Mouse (Mus musculus): ENCODE results near the gene Pls1. TPM values are rescaled to one million over a fixed set of nuclear protein-coding genes. Genes with fewer than 3 reads are reported as not detected.

Pls1 gene
- 4.6 and 6.1 TPM in 2 replicates for polyA plus RNA-seq (2015; fragmentation: Nextera tagmentation; extraction: Ambion mirVana)

GRCm38 (mm10) chr9:95844825-95845460 lies at the start of gene Pls1:
Gene Pls1, minus strand, starts transcription at chr9:95845311.
- Histone ChIP-seq H3K9ac (peak within 1 kb of the TSS; percentile 16; the same call in 1 of the 2 replicates), H3K4me3 (replicated peaks) (peak within 1 kb of the TSS; percentile 65), H3K4me1 (peaks cover 6% of the 10 kb centered on the region; the same call in 1 of the 2 replicates), H3K36me3 (no peaks in the 10 kb centered on the region), H3K27me3 (peaks cover 11% of the 10 kb centered on the region), H3K4me2 (replicated peaks) (peak within 1 kb of the TSS; percentile 89), H3K27ac (replicated peaks) (no peak within 1 kb of the TSS), H3K9me3 (replicated peaks) (no peaks in the 10 kb centered on the region)
- WGBS: under 1% methylated on average over 46 of the region's 46 CpGs
- ATAC-seq (ENCODE audit: insufficient number of reproducible peaks, low FRiP score, low TSS enrichment, low read depth): peak; percentile 89

DNA sequence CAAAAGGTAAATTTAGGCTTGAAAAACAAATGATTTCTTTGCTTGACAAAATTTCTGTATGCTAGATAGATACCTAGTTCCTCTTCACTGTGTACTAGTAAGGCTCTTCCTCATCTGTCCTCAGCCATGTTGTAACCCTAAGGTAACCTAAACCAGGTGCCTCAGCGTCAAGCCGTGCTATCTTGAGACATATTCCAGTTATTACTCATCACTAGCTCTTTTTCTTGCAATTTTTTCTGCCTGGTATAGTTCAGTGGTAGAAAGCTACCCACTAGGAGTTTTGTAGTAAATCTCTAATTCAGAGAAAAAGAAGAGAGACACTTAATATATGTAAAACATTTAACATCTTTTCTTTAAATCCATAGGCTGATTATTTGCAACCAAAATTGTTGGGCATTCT lies 37.6 kb upstream of the Pls1 start:
- Histone ChIP-seq H3K27me3 (no peaks in the 10 kb centered on the region), H3K9me3 (replicated peaks) (no peaks in the 10 kb centered on the region), H3K4me3 (replicated peaks) (no peak overlapping the region), H3K4me1 (no peaks in the 10 kb centered on the region), H3K4me2 (replicated peaks) (no peak overlapping the region), H3K27ac (replicated peaks) (no peak overlapping the region), H3K9ac (no peak overlapping the region), H3K36me3 (peaks cover 23% of the 10 kb centered on the region)
- ATAC-seq (ENCODE audit: insufficient number of reproducible peaks, low FRiP score, low TSS enrichment, low read depth): no peak
- WGBS: 84% methylated on average over 2 of the region's 2 CpGs

DNA sequence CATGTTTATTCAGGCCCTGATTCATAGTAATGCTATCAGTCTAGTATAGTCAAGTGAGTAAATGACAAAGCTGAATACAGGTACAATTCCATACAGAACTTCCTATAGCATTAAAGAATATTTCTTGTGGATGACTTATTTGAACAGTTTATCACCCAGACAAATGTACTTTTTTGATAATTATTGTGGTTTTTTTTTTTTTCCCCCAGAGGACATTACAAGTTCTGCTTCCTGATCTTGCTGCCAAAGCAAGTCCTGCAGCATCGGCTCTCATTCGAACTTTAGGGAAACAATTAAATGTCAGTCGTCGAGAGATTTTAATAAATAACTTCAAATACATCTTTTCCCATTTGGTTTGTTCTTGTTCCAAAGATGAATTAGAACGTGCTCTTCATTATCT lies 33.1 kb upstream of the Pls1 start:
- Histone ChIP-seq H3K9ac (no peak overlapping the region), H3K27me3 (no peaks in the 10 kb centered on the region), H3K9me3 (replicated peaks) (no peaks in the 10 kb centered on the region), H3K4me1 (no peaks in the 10 kb centered on the region), H3K36me3 (peaks cover 17% of the 10 kb centered on the region), H3K4me2 (replicated peaks) (no peak overlapping the region), H3K27ac (replicated peaks) (no peak overlapping the region), H3K4me3 (replicated peaks) (no peak overlapping the region)
- ATAC-seq (ENCODE audit: insufficient number of reproducible peaks, low FRiP score, low TSS enrichment, low read depth): no peak
- WGBS: 89% methylated on average over 5 of the region's 5 CpGs

DNA sequence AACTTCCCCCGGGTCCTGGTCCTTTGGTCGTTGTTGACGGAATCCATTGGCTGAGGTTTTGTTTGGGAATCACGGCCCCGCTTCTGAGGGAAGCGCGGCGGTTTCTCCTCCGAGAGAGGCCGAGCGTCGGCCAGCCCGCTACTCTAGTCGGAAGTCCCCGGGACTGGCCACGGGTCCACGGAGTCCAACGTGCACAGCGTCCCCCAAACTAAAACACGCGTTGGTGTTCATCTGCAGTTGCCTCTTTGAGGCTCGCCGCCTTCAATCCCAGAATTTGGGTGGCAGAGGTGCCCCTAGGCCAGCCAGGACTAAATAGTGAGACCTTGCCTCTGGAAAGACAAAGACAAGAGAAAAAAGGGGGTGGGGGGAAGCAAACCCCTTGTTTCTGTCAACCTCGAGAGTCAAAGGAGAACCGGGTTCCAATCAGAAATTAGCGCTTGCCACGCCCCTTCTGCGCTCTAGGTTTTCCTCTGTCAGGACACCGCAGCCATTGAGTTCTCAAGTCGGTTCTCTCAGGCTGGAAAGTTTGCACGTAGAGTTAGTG lies 13.0 kb upstream of the Pls1 start:
- ATAC-seq (ENCODE audit: insufficient number of reproducible peaks, low FRiP score, low TSS enrichment, low read depth): no peak
- peak overlapping the region; percentile 90 for H3K4me2 ChIP-seq (replicated peaks)
- peaks cover 8% of the 10 kb centered on the region; the same call in 1 of the 2 replicates for H3K4me1 ChIP-seq
- H3K27me3 ChIP-seq: no peaks in the 10 kb centered on the region
- peak overlapping the region; percentile 99 for H3K4me3 ChIP-seq (replicated peaks)
- under 1% methylated on average over 31 of the region's 31 CpGs for WGBS
- H3K36me3 ChIP-seq: no peaks in the 10 kb centered on the region; the same call in 1 of the 2 replicates
- H3K9me3 ChIP-seq (replicated peaks): no peaks in the 10 kb centered on the region
- peak overlapping the region; percentile 35 for H3K27ac ChIP-seq (replicated peaks)
- H3K9ac ChIP-seq: peak overlapping the region; percentile 72

- Histone ChIP-seq H3K27me3 (no peaks in the 10 kb centered on the region), H3K9me3 (replicated peaks) (no peaks in the 10 kb centered on the region), H3K4me3 (replicated peaks) (peak within 1 kb of the TSS; percentile 99), H3K4me1 (peaks cover 8% of the 10 kb centered on the region; the same call in 1 of the 2 replicates), H3K9ac (peak within 1 kb of the TSS; percentile 72), H3K4me2 (replicated peaks) (peak within 1 kb of the TSS; percentile 90), H3K27ac (replicated peaks) (peak within 1 kb of the TSS; percentile 35), H3K36me3 (no peaks in the 10 kb centered on the region)
- under 1% methylated on average over 69 of the region's 69 CpGs for WGBS
- ATAC-seq (ENCODE audit: insufficient number of reproducible peaks, low FRiP score, low TSS enrichment, low read depth): peak; percentile 89
Measured at GRCm38 (mm10) chr9:95857414-95858026, 12.4 kb upstream of the Pls1 start, which contains the start of gene Atr. Gene Atr, plus strand, starts transcription at chr9:95857597.

DNA sequence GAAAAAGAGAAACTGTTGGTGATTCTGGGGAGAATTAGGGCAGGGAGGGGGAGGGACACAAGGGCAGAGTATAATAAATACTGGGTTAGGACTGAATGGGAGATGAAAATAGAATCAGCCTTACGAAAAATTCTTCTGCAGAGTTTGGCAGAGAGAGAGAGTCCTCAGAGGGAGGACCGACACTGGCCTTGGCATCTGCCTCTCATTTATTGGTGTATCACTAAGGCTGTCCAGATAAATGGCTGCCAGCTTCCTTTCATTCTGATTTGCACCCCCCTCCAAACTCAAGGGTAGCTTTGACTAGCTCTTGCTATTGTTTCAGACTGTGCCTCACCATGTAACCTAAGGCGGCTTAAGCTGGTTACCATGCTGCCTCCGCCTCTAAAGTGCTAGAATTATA lies 10.9 kb upstream of the Pls1 start:
- no peaks in the 10 kb centered on the region for H3K9me3 ChIP-seq (replicated peaks)
- H3K27ac ChIP-seq (replicated peaks): no peak overlapping the region
- H3K4me2 ChIP-seq (replicated peaks): no peak overlapping the region
- no peak overlapping the region for H3K9ac ChIP-seq
- H3K4me3 ChIP-seq (replicated peaks): no peak overlapping the region
- H3K27me3 ChIP-seq: no peaks in the 10 kb centered on the region
- peaks cover 8% of the 10 kb centered on the region; the same call in 1 of the 2 replicates for H3K4me1 ChIP-seq
- ATAC-seq (ENCODE audit: insufficient number of reproducible peaks, low FRiP score, low TSS enrichment, low read depth): no peak
- WGBS: 90% methylated on average over 4 of the region's 4 CpGs
- no peaks in the 10 kb centered on the region for H3K36me3 ChIP-seq

- no peak for ATAC-seq (ENCODE audit: insufficient number of reproducible peaks, low FRiP score, low TSS enrichment, low read depth)
- 77% methylated on average over 2 of the region's 2 CpGs for WGBS
- no peaks in the 10 kb centered on the region for H3K36me3 ChIP-seq
Measured at GRCm38 (mm10) chr9:95854891-95855290, 9.8 kb upstream of the Pls1 start.

GRCm38 (mm10) chr9:95852896-95853295 lies 7.8 kb upstream of the Pls1 start:
- ATAC-seq (ENCODE audit: insufficient number of reproducible peaks, low FRiP score, low TSS enrichment, low read depth): no peak
- H3K9me3 ChIP-seq (replicated peaks): no peaks in the 10 kb centered on the region
- no peaks in the 10 kb centered on the region for H3K27me3 ChIP-seq

More at GRCm38 (mm10) chr9:95854891-95855290, 9.8 kb upstream of the Pls1 start:
- no peak overlapping the region for H3K27ac ChIP-seq (replicated peaks)
- H3K9ac ChIP-seq: no peak overlapping the region
- no peaks in the 10 kb centered on the region for H3K9me3 ChIP-seq (replicated peaks)
- H3K4me3 ChIP-seq (replicated peaks): no peak overlapping the region
- peaks cover 8% of the 10 kb centered on the region; the same call in 1 of the 2 replicates for H3K4me1 ChIP-seq
- H3K27me3 ChIP-seq: no peaks in the 10 kb centered on the region
- H3K4me2 ChIP-seq (replicated peaks): no peak overlapping the region

GRCm38 (mm10) chr9:95851671-95852070 lies 6.6 kb upstream of the Pls1 start:
- H3K9me3 ChIP-seq (replicated peaks): no peaks in the 10 kb centered on the region
- ATAC-seq (ENCODE audit: insufficient number of reproducible peaks, low FRiP score, low TSS enrichment, low read depth): no peak
- H3K9ac ChIP-seq: no peak overlapping the region

More at GRCm38 (mm10) chr9:95852896-95853295, 7.8 kb upstream of the Pls1 start:
- H3K9ac ChIP-seq: no peak overlapping the region
- no peak overlapping the region for H3K4me2 ChIP-seq (replicated peaks)
- H3K4me3 ChIP-seq (replicated peaks): no peak overlapping the region
- no peaks in the 10 kb centered on the region for H3K36me3 ChIP-seq
- 12% methylated on average over 4 of the region's 4 CpGs for WGBS
- no peak overlapping the region for H3K27ac ChIP-seq (replicated peaks)
- H3K4me1 ChIP-seq: peaks cover 5% of the 10 kb centered on the region; the same call in 1 of the 2 replicates

GRCm38 (mm10) chr9:95845711-95846110 lies 600 bp upstream of the Pls1 start:
- no peaks in the 10 kb centered on the region for H3K36me3 ChIP-seq
- peaks cover 11% of the 10 kb centered on the region for H3K27me3 ChIP-seq
- H3K9me3 ChIP-seq (replicated peaks): no peaks in the 10 kb centered on the region
- no peak overlapping the region for H3K4me3 ChIP-seq (replicated peaks)
- no peak for ATAC-seq (ENCODE audit: insufficient number of reproducible peaks, low FRiP score, low TSS enrichment, low read depth)
- no peak overlapping the region for H3K9ac ChIP-seq
- no peak overlapping the region for H3K27ac ChIP-seq (replicated peaks)
- WGBS: 63% methylated on average over 4 of the region's 4 CpGs
- H3K4me2 ChIP-seq (replicated peaks): no peak overlapping the region; the same call in 1 of the 2 replicates
- peaks cover 6% of the 10 kb centered on the region; the same call in 1 of the 2 replicates for H3K4me1 ChIP-seq

More at GRCm38 (mm10) chr9:95851671-95852070, 6.6 kb upstream of the Pls1 start:
- 62% methylated on average over 11 of the region's 11 CpGs for WGBS
- no peaks in the 10 kb centered on the region for H3K27me3 ChIP-seq
- no peak overlapping the region for H3K4me2 ChIP-seq (replicated peaks)
- H3K36me3 ChIP-seq: no peaks in the 10 kb centered on the region
- H3K4me1 ChIP-seq: no peaks in the 10 kb centered on the region
- no peak overlapping the region for H3K4me3 ChIP-seq (replicated peaks)
- H3K27ac ChIP-seq (replicated peaks): no peak overlapping the region

- ATAC-seq (ENCODE audit: insufficient number of reproducible peaks, low FRiP score, low TSS enrichment, low read depth): no peak
- Histone ChIP-seq H3K9me3 (replicated peaks) (no peaks in the 10 kb centered on the region), H3K4me1 (0 out of 2 replicates have a peak, but pooled peaks cover under 1% of the 10 kb centered on the region), H3K27ac (replicated peaks) (no peak overlapping the region), H3K27me3 (peaks cover 11% of the 10 kb centered on the region), H3K36me3 (no peaks in the 10 kb centered on the region), H3K9ac (no peak overlapping the region), H3K4me3 (replicated peaks) (no peak overlapping the region), H3K4me2 (replicated peaks) (no peak overlapping the region)
- 78% methylated on average over 3 of the region's 3 CpGs for WGBS
Measured at GRCm38 (mm10) chr9:95839424-95839823, 5.7 kb downstream of the Pls1 start.
